Mouse (Mus musculus): ENCODE data around the gene Tmem125.
A peak's percentile ranks its signal among the peaks of the same experiment; 100 is the strongest.

Tmem125 gene

GRCm38 (mm10) chr4:118543592-118544260 is at the start of gene Tmem125:
Tmem125 (minus strand) TSS chr4:118544044.
- DNase-seq, result peak; percentile 22 to 36

- DNase-seq, result no peak
Observed at GRCm38 (mm10) chr4:118589733-118590130, 45.9 kb upstream of the Tmem125 start.

GRCm38 (mm10) chr4:118589053-118589732 is 45.3 kb upstream of the Tmem125 start:
- DNase-seq, result no peak

GRCm38 (mm10) chr4:118582629-118583028 is 38.8 kb upstream of the Tmem125 start:
- DNase-seq, result no peak

- peak; percentile 20 to 58 for DNase-seq
Observed at GRCm38 (mm10) chr4:118581508-118581907, 37.7 kb upstream of the Tmem125 start.

GRCm38 (mm10) chr4:118579313-118579712 is 35.5 kb upstream of the Tmem125 start:
- peak; percentile 25 to 63 for DNase-seq

- peak; percentile 75 to 88 for DNase-seq
Observed at GRCm38 (mm10) chr4:118576097-118576496, 32.3 kb upstream of the Tmem125 start.

- DNase-seq, result peak in 1 of 2 experiments; percentile 9
Observed at GRCm38 (mm10) chr4:118571441-118571840, 27.6 kb upstream of the Tmem125 start.

GRCm38 (mm10) chr4:118569320-118569719 is 25.5 kb upstream of the Tmem125 start:
- DNase-seq, result no peak

GRCm38 (mm10) chr4:118568709-118569108 is 24.9 kb upstream of the Tmem125 start:
- no peak for DNase-seq

- peak in 1 of 2 experiments; percentile 36 for DNase-seq
Observed at GRCm38 (mm10) chr4:118566161-118566676, 22.4 kb upstream of the Tmem125 start.

GRCm38 (mm10) chr4:118564926-118565279 is 21.1 kb upstream of the Tmem125 start:
- DNase-seq, result no peak

GRCm38 (mm10) chr4:118564062-118564925 is 20.4 kb upstream of the Tmem125 start:
- DNase-seq, result no peak

GRCm38 (mm10) chr4:118553039-118553649 is 9.3 kb upstream of the Tmem125 start:
- DNase-seq, result no peak

- DNase-seq, result peak in 1 of 2 experiments; percentile 11
Observed at GRCm38 (mm10) chr4:118548130-118548480, 4.3 kb upstream of the Tmem125 start.

GRCm38 (mm10) chr4:118547424-118548129 is 3.7 kb upstream of the Tmem125 start:
- DNase-seq, result peak; percentile 31 to 64

GRCm38 (mm10) chr4:118544441-118545127 is 740 bp upstream of the Tmem125 start:
- no peak for DNase-seq

- peak in 1 of 2 experiments; percentile 11 for DNase-seq
Observed at GRCm38 (mm10) chr4:118543158-118543530, 700 bp downstream of the Tmem125 start.

- no peak for DNase-seq
Observed at GRCm38 (mm10) chr4:118542510-118543157, 1.2 kb downstream of the Tmem125 start.

GRCm38 (mm10) chr4:118539904-118540303 is 3.9 kb downstream of the Tmem125 start:
- no peak for DNase-seq

- DNase-seq, result no peak
Observed at GRCm38 (mm10) chr4:118537801-118538200, 6.0 kb downstream of the Tmem125 start.

All from cerebellum, postnatal 25 days (tissue).